Mouse (Mus musculus) intestine, postnatal 0 days (tissue): ENCODE measurements around the gene Hacl1. TPM values are rescaled to one million over a fixed set of nuclear protein-coding genes. Genes with fewer than 3 reads are reported as not detected.

Experiments
- ATAC-seq: fragments of 200-750 bp; cut with Nextera tagmentation; 2 replicates; pipeline ENCODE4 v1.8.0; 2017; ENCODE audit warnings: mild to moderate bottlenecking, moderate TSS enrichment, moderate library complexity
- H3K27ac ChIP-seq: fragments of 300-500 bp; sonication (generic); 2 replicates; pipeline ENCODE4 v1.5.1; 2014; ENCODE audit warnings: mild to moderate bottlenecking, low read depth, low read length, moderate library complexity
- H3K27me3 ChIP-seq: fragments of 300-500 bp; sonication (generic); replicated peaks from 2 replicates; pipeline ENCODE4 v1.6.1; 2014; ENCODE audit warnings: low read length, mixed read lengths; ENCODE audit not compliant: control insufficient read depth, insufficient read depth
- H3K36me3 ChIP-seq: fragments of 300-500 bp; sonication (generic); 2 replicates; pipeline ENCODE4 v1.6.1; 2014; ENCODE audit warnings: mild to moderate bottlenecking, moderate library complexity; ENCODE audit not compliant: control insufficient read depth, insufficient read depth
- H3K4me1 ChIP-seq: fragments of 300-500 bp; sonication (generic); replicated peaks from 2 replicates; pipeline ENCODE4 v1.6.1; 2014; ENCODE audit warnings: antibody characterized with exemption, low read length, mixed read lengths; ENCODE audit not compliant: control insufficient read depth, insufficient read depth
- H3K4me2 ChIP-seq: fragments of 300-500 bp; sonication (generic); replicated peaks from 2 replicates; pipeline ENCODE4 v1.6.1; 2014; ENCODE audit warnings: low read depth, mild to moderate bottlenecking, moderate library complexity
- H3K4me3 ChIP-seq: fragments of 300-500 bp; sonication (generic); 2 replicates; pipeline ENCODE4 v1.5.1; 2014; ENCODE audit warnings: low read depth, low read length
- H3K9ac ChIP-seq: fragments of 300-500 bp; sonication (generic); 2 replicates; pipeline ENCODE4 v1.6.1; 2014; ENCODE audit warnings: mild to moderate bottlenecking, low read depth, low read length
- H3K9me3 ChIP-seq: fragments of 300-500 bp; sonication (generic); 2 replicates; pipeline ENCODE4 v1.6.1; 2016; ENCODE audit warnings: mixed run types; ENCODE audit not compliant: control insufficient read depth
- CTCF ChIP-seq: sonication (generic); IDR thresholded peaks from 2 replicates; pipeline ENCODE4 v1.5.1; 2016; ENCODE audit warnings: low read depth, mild to moderate bottlenecking, control low read depth, antibody characterized with exemption, moderate library complexity
- WGBS: fragments of 180-500 bp; shearing (Covaris S2); extraction: QIAGEN DNeasy Blood & Tissue Kit; methylation state at CpG from one replicate; pipeline ENCODE4 v1.1.7; 2014; 5-methylcytosine and 5-hydroxymethylcytosine counted together
- polyA plus RNA-seq: library from polyadenylated mRNA; unstranded; fragments of >200 nt; fragmentation: Nextera tagmentation; extraction: Ambion mirVana; gene quantifications from 2 replicates; pipeline ENCODE4 v1.2.1, GENCODE M21; 2015

The Hacl1 gene
- polyA plus RNA-seq, 1 experiment from 2014 or later = 35.5 TPM

GRCm38 (mm10) chr14:31663376-31664099 is 22.5 kb upstream of the Hacl1 start:
- WGBS = 83% methylated on average over 13 of the region's 13 CpGs
- H3K4me2 ChIP-seq = no peak overlapping the region
- H3K4me3 ChIP-seq = no peak overlapping the region
- H3K9me3 ChIP-seq = no peaks in the 10 kb centered on the region
- peaks cover 7% of the 10 kb centered on the region for H3K4me1 ChIP-seq
- ATAC-seq = no peak
- no peaks in the 10 kb centered on the region for H3K27me3 ChIP-seq
- peak overlapping the region; percentile 92; the same call in 1 of the 2 replicates for H3K27ac ChIP-seq
- no peak overlapping the region for H3K9ac ChIP-seq
- no peak for TF ChIP-seq CTCF
- H3K36me3 ChIP-seq = peaks cover 17% of the 10 kb centered on the region; the same call in 1 of the 2 replicates

DNA sequence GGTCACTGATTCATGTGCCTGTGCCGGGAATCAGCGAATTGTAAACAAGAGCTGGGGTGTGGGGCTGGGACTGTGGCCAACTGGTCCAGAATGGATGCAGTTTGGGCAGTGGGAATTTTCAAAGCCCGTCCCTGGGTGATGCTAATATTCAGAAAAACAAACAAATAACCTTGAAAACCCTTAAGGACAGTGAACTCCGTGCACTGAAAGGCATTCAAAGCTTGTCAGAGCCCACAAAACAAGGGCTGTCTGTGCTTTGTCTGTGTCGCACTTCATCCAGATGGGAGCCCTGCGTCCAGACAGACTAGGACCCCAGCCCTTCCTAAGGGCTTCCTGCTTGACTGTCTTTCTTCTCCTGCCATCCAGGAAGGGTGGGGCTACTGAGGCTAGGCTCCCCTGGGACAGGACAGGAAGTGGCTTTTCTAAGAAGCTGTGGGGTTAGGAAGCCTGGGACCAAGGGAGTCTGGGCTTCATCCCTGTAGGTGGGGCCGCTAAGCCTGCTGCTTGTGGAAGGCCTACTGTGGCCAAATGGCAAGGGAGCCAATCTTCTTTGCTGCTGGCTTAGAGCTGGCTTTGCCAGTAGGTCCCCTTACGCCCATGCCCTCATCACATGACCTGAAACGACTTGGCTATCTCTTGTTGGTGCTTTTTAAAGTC is 21.6 kb upstream of the Hacl1 start:
- Histone ChIP-seq H3K4me3 (peak overlapping the region; percentile 44; the same call in 1 of the 2 replicates), H3K9ac (peak overlapping the region; percentile 60; the same call in 1 of the 2 replicates), H3K4me2 (peak overlapping the region; percentile 73), H3K9me3 (no peaks in the 10 kb centered on the region), H3K27ac (peak overlapping the region; percentile 92), H3K36me3 (peaks cover 17% of the 10 kb centered on the region; the same call in 1 of the 2 replicates), H3K27me3 (no peaks in the 10 kb centered on the region), H3K4me1 (peaks cover 7% of the 10 kb centered on the region)
- peak; percentile 2; the same call in 1 of the 2 replicates for ATAC-seq
- no peak for TF ChIP-seq CTCF
- 36% methylated on average over 9 of the region's 9 CpGs for WGBS

DNA sequence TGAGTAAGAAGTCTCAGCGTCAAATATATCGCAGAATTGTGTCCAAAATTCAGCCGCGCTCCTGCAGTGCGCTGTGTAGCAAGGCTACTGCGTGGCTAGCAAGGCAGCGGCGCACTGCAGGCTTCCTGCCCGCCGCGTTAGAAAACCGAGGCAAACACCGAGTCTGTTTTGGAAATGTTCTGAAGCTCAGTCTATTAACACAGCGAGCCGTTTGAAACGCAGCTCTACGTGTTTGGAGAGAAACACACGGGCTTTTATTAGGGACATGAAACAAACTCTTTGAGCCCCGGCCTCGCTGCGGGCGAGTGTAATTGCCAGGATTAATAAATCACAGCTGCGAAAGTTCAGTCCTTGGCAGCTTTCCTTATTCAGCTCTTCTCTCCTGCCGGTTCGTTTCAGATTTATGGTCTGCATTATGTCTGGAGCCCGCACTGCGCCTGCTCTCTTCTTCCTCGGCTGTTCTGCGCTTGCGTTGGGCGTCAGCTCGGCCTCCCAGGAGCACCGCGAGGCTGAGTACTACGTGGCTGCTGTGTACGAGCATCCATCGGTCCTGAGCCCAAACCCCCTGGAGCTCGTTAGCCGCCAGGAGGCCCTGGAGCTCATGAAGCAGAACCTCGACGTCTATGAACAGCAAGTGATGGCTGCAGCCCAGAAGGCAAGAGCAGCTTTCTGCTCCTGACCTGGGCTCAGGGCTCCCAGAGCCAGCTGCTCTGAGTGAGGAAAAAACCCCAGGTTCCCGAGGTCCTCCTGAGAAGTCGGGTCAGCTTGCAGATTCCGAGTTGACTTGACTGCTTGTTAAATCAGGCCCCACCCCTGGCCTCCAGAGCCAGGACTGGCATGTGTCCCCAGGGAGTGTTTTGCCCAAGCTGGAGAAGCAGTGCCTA is 20.8 kb upstream of the Hacl1 start:
- H3K36me3 ChIP-seq = peaks cover 11% of the 10 kb centered on the region; the same call in 1 of the 2 replicates
- peak overlapping the region; percentile 44 for H3K4me3 ChIP-seq
- H3K9me3 ChIP-seq = no peaks in the 10 kb centered on the region
- H3K27ac ChIP-seq = peak overlapping the region; percentile 92
- peaks cover 10% of the 10 kb centered on the region for H3K4me1 ChIP-seq
- TF ChIP-seq CTCF = peak; percentile 57
- ATAC-seq = peak; percentile 81
- peak overlapping the region; percentile 73 for H3K4me2 ChIP-seq
- peak overlapping the region; percentile 60 for H3K9ac ChIP-seq
- no peaks in the 10 kb centered on the region for H3K27me3 ChIP-seq
- WGBS = 4% methylated on average over 44 of the region's 44 CpGs

- Histone ChIP-seq H3K4me2 (no peak overlapping the region), H3K4me1 (peaks cover 10% of the 10 kb centered on the region), H3K9me3 (no peaks in the 10 kb centered on the region), H3K4me3 (no peak overlapping the region), H3K27ac (0 out of 2 replicates have a peak overlapping the region, but pooled peaks have one; percentile 31), H3K36me3 (no peaks in the 10 kb centered on the region), H3K9ac (no peak overlapping the region), H3K27me3 (no peaks in the 10 kb centered on the region)
- no peak for TF ChIP-seq CTCF
- 69% methylated on average over 7 of the region's 7 CpGs for WGBS
- ATAC-seq = no peak
These were observed 19.4 kb upstream of the Hacl1 start for GRCm38 (mm10) chr14:31660312-31661093.

GRCm38 (mm10) chr14:31659501-31660181 is 18.6 kb upstream of the Hacl1 start:
- no peak for ATAC-seq
- 42% methylated on average over 10 of the region's 10 CpGs for WGBS
- Histone ChIP-seq H3K4me1 (peaks cover 10% of the 10 kb centered on the region), H3K4me2 (no peak overlapping the region), H3K27ac (peak overlapping the region; percentile 46; the same call in 1 of the 2 replicates), H3K27me3 (no peaks in the 10 kb centered on the region), H3K9ac (no peak overlapping the region), H3K9me3 (no peaks in the 10 kb centered on the region), H3K36me3 (no peaks in the 10 kb centered on the region), H3K4me3 (no peak overlapping the region)
- no peak for TF ChIP-seq CTCF
